Mouse (Mus musculus) Patski (cell line): ENCODE data around the gene Ccdc47. TPM values are rescaled to one million over a fixed set of nuclear protein-coding genes. Genes with fewer than 3 reads are reported as not detected.
A peak's percentile ranks its signal among the peaks of the same experiment; 100 is the strongest.

Experiments used
- ATAC-seq: fragments of 100-300 bp; one replicate; pipeline ENCODE4 v1.8.0; 2021
- CTCF ChIA-PET: fragments of 350-600 bp; sonication (Branson Sonifier 250); formaldehyde crosslinking; loops from one replicate; lab custom pipeline; 2022; ENCODE audit warnings: inconsistent platforms; lab: Charles Lee
- POLR2A ChIA-PET: fragments of 350-600 bp; sonication (Branson Sonifier 250); formaldehyde crosslinking; loops from one replicate; lab custom pipeline; 2022; ENCODE audit warnings: antibody characterized with exemption, inconsistent platforms; lab: Charles Lee
- DNase-seq: peaks from one replicate; pipeline ENCODE4 v3.0.0-alpha.2; 2011; ENCODE audit warnings: low read depth, low spot score
- H3K27me3 ChIP-seq: fragments of 371-371 bp; one replicate; pipeline ENCODE4 v1.5.1; 2021
- CTCF ChIP-seq: fragments of 100-300 bp; IDR thresholded peaks from one replicate; pipeline ENCODE4 v1.5.1; 2021
- in situ Hi-C: fragments of 300-500 bp; cut with MboI; formaldehyde crosslinking; loops from 3 replicates; pipeline ENCODE4 v1.11.1; 2018; ENCODE audit warnings: low pct_unique_long_range_greater_than_20kb, mixed read lengths
- polyA plus RNA-seq: library from polyadenylated mRNA; unstranded; gene quantifications from one replicate; pipeline ENCODE4 v1.2.3, GENCODE M21; 2021

Gene Ccdc47
- polyA plus RNA-seq, 1 experiment from 2014 or later, result 136 TPM

- no peak for ATAC-seq
- no peaks in the 10 kb centered on the region for H3K27me3 ChIP-seq
- in situ Hi-C loops, result no loop called here
- POLR2A ChIA-PET, result no interaction called here
- no peak for DNase-seq
- no peak for TF ChIP-seq CTCF
- CTCF ChIA-PET, result no interaction called here
Measured at GRCm38 (mm10) chr11:106198277-106198676, 17.9 kb downstream of the Ccdc47 start.

GRCm38 (mm10) chr11:106195341-106195740, 20.8 kb downstream of the Ccdc47 start:
- DNase-seq (no peak), ATAC-seq (no peak)
- ChIA-PET POLR2A (interaction anchor here (1.0 kb wide), 1 partner anchor 13 kb away, joined by 5 read pairs; no protein-coding TSS in a partner anchor), CTCF (interaction anchor here (1.2 kb wide), 1 partner anchor 12 kb away, joined by 6 read pairs; no protein-coding TSS in a partner anchor)
- in situ Hi-C loops, result no loop called here
- no peaks in the 10 kb centered on the region for H3K27me3 ChIP-seq
- no peak for TF ChIP-seq CTCF

DNA sequence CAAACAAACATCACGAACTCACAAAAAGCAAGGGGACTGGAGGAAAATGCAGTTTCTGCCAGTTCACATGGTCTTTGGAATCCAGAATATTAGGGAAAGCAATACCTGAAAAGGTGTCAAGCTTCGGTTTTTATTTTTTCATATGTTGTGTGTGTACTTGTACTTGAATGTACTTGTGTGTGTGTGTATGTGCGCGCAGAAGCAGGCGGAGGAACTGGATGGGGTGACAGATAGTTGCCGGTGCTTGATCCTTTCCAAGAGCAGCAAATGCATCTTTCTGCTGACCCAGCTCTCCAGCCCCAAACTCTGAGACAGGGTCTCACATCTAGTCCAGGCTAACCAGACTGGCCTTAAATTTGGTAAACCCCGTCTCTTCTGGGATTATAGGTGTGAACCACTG, 21.3 kb downstream of the Ccdc47 start:
- POLR2A ChIA-PET, result interaction anchor here (1.0 to 1.9 kb wide), 2 partner anchors 13 to 46 kb away, joined by 5 to 6 read pairs; no protein-coding TSS in a partner anchor
- ATAC-seq (no peak), DNase-seq (no peak)
- CTCF ChIA-PET, result interaction anchor here (1.3 kb wide), 1 partner anchor 13 kb away, joined by 5 read pairs; no protein-coding TSS in a partner anchor
- no peak for TF ChIP-seq CTCF
- H3K27me3 ChIP-seq, result no peaks in the 10 kb centered on the region
- in situ Hi-C loops, result no loop called here

- no peak for TF ChIP-seq CTCF
- DNase-seq, result no peak
- H3K27me3 ChIP-seq, result no peaks in the 10 kb centered on the region
- ATAC-seq, result no peak
- POLR2A ChIA-PET, result interaction anchor here (1.0 to 1.9 kb wide), 2 partner anchors 33 to 46 kb away, joined by 3 to 6 read pairs; no protein-coding TSS in a partner anchor
- in situ Hi-C loops, result no loop called here
- CTCF ChIA-PET, result interaction anchor here (1.2 to 1.7 kb wide), 3 partner anchors 12 to 16 kb away, joined by 3 to 5 read pairs (median 4); no protein-coding TSS in a partner anchor
Measured at GRCm38 (mm10) chr11:106194155-106194541, 22.0 kb downstream of the Ccdc47 start.

DNA sequence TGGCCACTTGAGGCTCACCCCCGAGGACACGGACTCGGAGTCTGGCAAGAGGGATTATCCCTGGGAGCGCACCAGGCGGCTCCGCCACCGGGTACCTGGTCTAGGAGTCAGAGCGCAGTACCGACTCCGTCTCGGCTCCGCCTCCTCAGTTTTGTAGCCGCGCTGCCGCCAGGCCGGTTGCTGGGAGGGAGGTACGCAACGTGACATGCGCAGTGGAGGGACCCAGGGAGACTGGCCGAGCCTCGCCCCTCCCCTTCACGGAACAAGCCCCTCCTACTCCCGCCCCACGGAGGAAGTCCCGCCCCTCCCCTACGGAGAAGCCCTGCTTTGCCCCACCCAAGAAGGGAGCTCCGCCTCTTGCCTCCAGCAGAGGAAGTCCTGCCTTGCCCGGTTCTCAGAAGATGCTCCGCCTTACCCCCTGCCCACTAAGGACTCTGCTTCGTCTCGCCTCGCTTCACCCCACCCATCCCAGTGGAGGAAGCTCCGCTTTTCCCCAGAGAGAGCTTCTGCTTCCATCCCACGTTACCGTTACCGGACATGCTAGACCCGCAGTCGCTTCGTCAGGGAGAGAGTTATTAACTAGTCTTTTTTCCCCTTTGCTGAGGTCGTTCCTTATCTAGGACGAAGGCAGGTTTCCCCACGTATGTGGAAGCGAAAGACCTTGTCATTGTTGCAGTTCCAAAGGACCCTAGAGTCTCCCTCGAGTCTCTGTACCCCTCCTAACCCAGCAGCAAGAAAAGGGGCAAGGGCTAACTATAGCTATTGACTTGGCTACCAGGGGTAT, 22.6 kb downstream of the Ccdc47 start:
- in situ Hi-C loops, result no loop called here
- POLR2A ChIA-PET, result interaction anchor here (1.0 to 1.9 kb wide), 2 partner anchors 32 to 45 kb away, joined by 3 to 6 read pairs; no protein-coding TSS in a partner anchor

DNA sequence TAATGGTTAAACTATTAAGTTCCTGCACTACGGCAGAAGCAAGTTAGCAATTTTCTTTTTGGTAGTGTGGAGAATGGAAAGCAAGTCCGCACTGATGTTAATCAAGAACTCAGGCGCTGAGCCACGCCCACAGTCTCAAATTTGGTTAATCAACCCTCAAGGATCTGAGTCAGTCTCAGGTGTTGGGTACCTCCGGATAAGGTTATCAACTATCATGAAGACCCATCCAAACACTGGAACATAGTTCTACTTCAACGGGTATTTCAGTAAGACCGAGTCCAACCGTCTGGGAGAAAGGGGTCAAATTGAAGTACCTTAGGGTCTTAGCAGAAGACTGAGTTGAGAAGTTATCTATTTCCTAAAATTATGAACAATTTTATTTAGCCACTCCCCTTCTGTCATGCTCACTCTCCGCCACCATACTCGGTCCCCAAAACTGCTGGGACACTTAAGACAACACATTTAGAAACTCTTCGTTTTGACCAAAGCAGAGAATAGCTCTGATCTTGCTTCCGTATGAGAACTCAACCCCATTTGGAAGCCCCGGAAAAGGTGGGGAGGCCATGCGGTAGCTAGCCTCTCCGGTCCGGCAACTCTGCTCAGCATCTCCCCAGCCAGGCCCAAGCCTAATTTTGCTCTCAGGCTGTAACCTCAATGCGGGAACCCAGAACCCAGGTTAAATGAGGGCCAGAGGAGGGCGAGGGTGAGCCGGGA, 23.3 kb downstream of the Ccdc47 start:
- peak; percentile 52 for ATAC-seq
- ChIA-PET POLR2A (interaction anchor here (1.1 kb wide), 1 partner anchor 17 kb away, joined by 3 read pairs; no protein-coding TSS in a partner anchor), CTCF (interaction anchor here (1.2 to 1.7 kb wide), 2 partner anchors 10 to 14 kb away, joined by 3 to 4 read pairs; no protein-coding TSS in a partner anchor)
- TF ChIP-seq CTCF, result no peak
- H3K27me3 ChIP-seq, result no peaks in the 10 kb centered on the region
- no peak for DNase-seq
- in situ Hi-C loops, result no loop called here

More for the DNA sequence above, 22.6 kb downstream of the Ccdc47 start:
- ATAC-seq (peak; percentile 94), DNase-seq (peak; percentile 87)
- CTCF ChIA-PET, result interaction anchor here (1.2 to 1.7 kb wide), 4 partner anchors 9 to 15 kb away, joined by 3 to 5 read pairs (median 4); no protein-coding TSS in a partner anchor
- no peak for TF ChIP-seq CTCF
- H3K27me3 ChIP-seq, result no peaks in the 10 kb centered on the region

DNA sequence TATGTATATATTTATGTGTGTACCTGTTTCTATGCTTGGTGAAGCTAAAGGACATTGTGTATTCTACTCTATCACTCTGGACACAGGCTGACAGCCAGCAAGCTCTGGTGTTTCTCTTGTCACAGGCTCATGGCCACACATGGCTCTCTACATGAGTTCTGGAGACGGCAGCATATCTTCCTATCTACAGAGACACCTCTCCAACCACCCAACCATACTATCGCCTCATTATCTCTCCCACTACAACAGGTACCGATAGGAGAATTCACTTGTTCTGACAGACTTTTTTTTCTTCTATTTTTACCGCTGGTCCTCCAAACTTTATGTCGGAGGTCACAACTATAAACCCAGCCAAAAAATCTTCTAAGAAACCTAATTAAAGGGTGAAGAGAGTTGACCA, 23.9 kb downstream of the Ccdc47 start:
- ATAC-seq, result no peak
- in situ Hi-C loops, result no loop called here

DNA sequence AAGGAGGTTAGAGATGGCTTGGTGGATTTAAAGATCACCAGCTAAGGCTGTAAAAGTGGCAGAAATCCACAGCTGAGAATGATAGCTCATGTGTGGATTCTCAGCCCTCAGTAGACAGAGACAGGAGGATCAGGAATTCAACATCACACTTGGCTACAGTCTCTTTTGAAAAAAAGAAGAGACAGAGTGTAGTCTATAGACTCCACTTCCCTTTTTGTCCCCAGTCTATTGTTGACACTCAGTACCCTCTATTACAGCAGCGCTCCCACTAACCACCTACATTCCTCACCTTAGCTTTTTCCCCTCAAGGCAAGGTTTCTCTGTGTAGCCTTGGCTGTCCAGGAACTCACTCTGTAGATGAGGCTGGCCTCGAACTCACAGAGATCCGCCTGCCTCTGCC, 24.4 kb downstream of the Ccdc47 start:
- in situ Hi-C loops, result no loop called here
- TF ChIP-seq CTCF, result no peak
- POLR2A ChIA-PET, result no interaction called here
- no peaks in the 10 kb centered on the region for H3K27me3 ChIP-seq
- DNase-seq (no peak), ATAC-seq (no peak)
- CTCF ChIA-PET, result no interaction called here

More for the DNA sequence above, 23.9 kb downstream of the Ccdc47 start:
- ChIA-PET POLR2A (interaction anchor here (1.1 kb wide), 1 partner anchor 16 kb away, joined by 3 read pairs; no protein-coding TSS in a partner anchor), CTCF (no interaction called here)
- no peak for DNase-seq
- TF ChIP-seq CTCF, result no peak
- H3K27me3 ChIP-seq, result no peaks in the 10 kb centered on the region

- ChIA-PET POLR2A (no interaction called here), CTCF (no interaction called here)
- no peaks in the 10 kb centered on the region for H3K27me3 ChIP-seq
- DNase-seq, result no peak
- in situ Hi-C loops, result no loop called here
- no peak for ATAC-seq
- no peak for TF ChIP-seq CTCF
Measured at GRCm38 (mm10) chr11:106187326-106187725, 28.8 kb downstream of the Ccdc47 start.

DNA sequence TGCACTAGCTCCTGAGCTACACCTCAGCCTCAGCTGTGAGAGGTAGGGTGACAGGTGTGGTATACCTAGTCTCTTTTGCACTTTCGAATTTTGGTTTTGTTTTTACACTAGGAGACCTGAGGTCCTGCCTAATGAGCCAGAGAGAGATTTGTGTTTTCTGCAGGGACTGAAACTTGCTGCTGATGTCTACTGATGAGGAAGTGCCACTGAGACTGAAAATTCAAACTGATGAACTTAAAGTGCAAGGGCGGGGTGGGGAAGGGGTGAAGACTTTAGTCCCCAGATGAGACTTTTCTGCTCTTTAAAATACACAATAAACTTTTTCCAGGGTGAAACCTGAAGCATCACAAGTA, 35.7 kb downstream of the Ccdc47 start:
- POLR2A ChIA-PET, result no interaction called here
- TF ChIP-seq CTCF, result no peak
- no peaks in the 10 kb centered on the region for H3K27me3 ChIP-seq
- ATAC-seq, result no peak
- no peak for DNase-seq
- CTCF ChIA-PET, result no interaction called here
- in situ Hi-C loops, result no loop called here
